Mouse (Mus musculus): ENCODE data around the gene Mast1.

- TF ChIP-seq CTCF (IDR thresholded peaks at IDR 0.05; ENCODE audit: control insufficient read depth, insufficient read depth, insufficient read length): no peak
- no peak for TF ChIP-seq MAX (IDR thresholded peaks at IDR 0.05)
Measured at GRCm38 (mm10) chr8:84949753-84950152, 12.6 kb upstream of the Mast1 start.

Measured in C2C12 (cell line).